ENCODE assay signal across 8 mouse cellular contexts in the genomic region with DNA sequence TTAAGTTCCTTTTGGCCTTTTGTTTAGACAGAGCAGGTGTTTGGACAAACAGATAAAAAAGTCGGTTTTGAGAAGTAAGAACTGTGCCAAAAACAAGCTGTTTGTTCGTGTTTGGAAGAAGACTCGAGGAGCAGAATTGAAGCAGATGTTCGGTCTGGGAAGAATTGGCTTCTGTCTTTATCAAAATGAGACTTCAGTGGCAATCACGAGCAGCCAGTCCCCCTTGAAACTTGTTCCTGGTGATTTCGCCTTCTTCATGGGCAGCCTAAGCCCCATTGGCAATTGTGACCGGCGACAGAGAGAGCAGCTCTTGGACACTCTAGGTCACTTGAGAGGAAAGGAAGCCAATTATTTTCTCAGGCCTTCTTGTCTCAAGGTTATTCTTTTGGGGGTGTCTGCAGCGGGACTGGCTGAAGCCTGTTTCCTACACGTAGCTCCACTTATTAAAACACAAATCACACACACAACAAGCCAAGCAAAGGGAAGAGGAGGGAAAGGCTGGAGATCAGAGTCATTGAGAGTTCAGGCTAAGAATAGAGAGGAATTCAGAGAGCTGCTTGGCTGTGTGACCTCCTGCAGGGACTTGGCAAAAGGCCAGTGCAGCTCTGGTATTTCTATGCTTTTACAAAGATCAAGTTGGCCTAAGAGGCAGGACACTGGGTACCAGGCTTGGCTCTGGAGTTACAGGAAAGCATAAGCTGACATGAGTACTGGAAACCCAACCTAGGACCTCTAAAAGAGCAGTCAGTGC. TPM values are rescaled to one million over a fixed set of nuclear protein-coding genes. Genes with fewer than 3 reads are reported as not detected.
DNase-seq lines count a peak whose midpoint lies in the region; ATAC-seq and TF ChIP-seq lines count a peak whose summit lies in the region.

No protein-coding gene starts in this region.

- H3K9me3 ChIP-seq in neural tube, embryonic 11.5 days (ENCODE audit: control insufficient read depth, low read length), result no peaks in the 10 kb centered on the region
- H3K9me3 ChIP-seq in heart, embryonic 12.5 days (replicated peaks), result no peaks in the 10 kb centered on the region
- no peaks in the 10 kb centered on the region for H3K9me3 ChIP-seq in kidney, embryonic 16.5 days (ENCODE audit: low read length)
- H3K9me3 ChIP-seq in midbrain, embryonic 13.5 days, result no peaks in the 10 kb centered on the region

- no peak for TF ChIP-seq POLR2A in thymus, adult 2 months (IDR thresholded peaks at IDR 0.05; ENCODE audit: control insufficient read depth, extremely low read depth, insufficient read depth, low read length, poor library complexity)

- 59% methylated on average over 10 of the region's 10 CpGs for WGBS in neural tube, embryonic 11.5 days
- 23% methylated on average over 10 of the region's 10 CpGs for whole genome bisulfite sequencing in heart, embryonic 12.5 days
- 49% methylated on average over 10 of the region's 10 CpGs for WGBS in kidney, embryonic 16.5 days
- 39% methylated on average over 10 of the region's 10 CpGs for WGBS in midbrain, embryonic 13.5 days
- WGBS in thymus, adult 2 months, result 73% methylated on average over 10 of the region's 10 CpGs

- no peaks in the 10 kb centered on the region for H3K4me1 ChIP-seq in neural tube, embryonic 11.5 days (ENCODE audit: control insufficient read depth, insufficient read depth, low read length)
- H3K4me1 ChIP-seq in heart, embryonic 12.5 days (replicated peaks), result peaks cover 64% of the 10 kb centered on the region
- peaks cover 20% of the 10 kb centered on the region for H3K4me1 ChIP-seq in kidney, embryonic 16.5 days (ENCODE audit: insufficient read depth, low read length)
- H3K4me1 ChIP-seq in midbrain, embryonic 13.5 days (replicated peaks), result peaks cover 12% of the 10 kb centered on the region
- peaks cover 3% of the 10 kb centered on the region; the same call in 1 of the 2 replicates for H3K4me1 ChIP-seq in thymus, adult 2 months (replicated peaks; ENCODE audit: control insufficient read depth, insufficient read depth, low read length)

- H3K27ac ChIP-seq in neural tube, embryonic 11.5 days (ENCODE audit: low read depth, low read length), result no peak overlapping the region
- H3K27ac ChIP-seq in heart, embryonic 12.5 days (ENCODE audit: poor library complexity, severe bottlenecking), result peak overlapping the region; percentile 98
- H3K27ac ChIP-seq in kidney, embryonic 16.5 days (ENCODE audit: low read length), result peak overlapping the region; percentile 84
- H3K27ac ChIP-seq in midbrain, embryonic 13.5 days, result no peak overlapping the region; the same call in 1 of the 2 replicates
- no peak overlapping the region for H3K27ac ChIP-seq in thymus, adult 2 months (ENCODE audit: control insufficient read depth, insufficient read depth, low read length)

- TF ChIP-seq CTCF in thymus, adult 2 months (IDR thresholded peaks at IDR 0.05; ENCODE audit: borderline replicate concordance, control insufficient read depth, extremely low read depth, insufficient read depth, low read length, poor library complexity), result no peak

- peak; percentile 79 for DNase-seq in neural tube, embryonic 11.5 days (ENCODE audit: low spot score)
- DNase-seq in neural tube, embryonic 10.5 days (ENCODE audit: extremely low spot score, low spot score), result no peak
- DNase-seq in embryo, embryonic 10.5 days (ENCODE audit: low spot score), result peak; percentile 51
- DNase-seq in thymus, adult 2 months, result no peak
- DNase-seq in thymus, postnatal 36 days, result no peak

- no peak overlapping the region for H3K9ac ChIP-seq in neural tube, embryonic 11.5 days (ENCODE audit: low read length)
- H3K9ac ChIP-seq in heart, embryonic 12.5 days, result no peak overlapping the region
- H3K9ac ChIP-seq in kidney, embryonic 16.5 days (replicated peaks; ENCODE audit: low read length), result no peak overlapping the region
- H3K9ac ChIP-seq in midbrain, embryonic 13.5 days (replicated peaks), result no peak overlapping the region

- no peak overlapping the region for H3K4me3 ChIP-seq in neural tube, embryonic 11.5 days (ENCODE audit: low read depth, low read length)
- no peak overlapping the region for H3K4me3 ChIP-seq in heart, embryonic 12.5 days
- H3K4me3 ChIP-seq in kidney, embryonic 16.5 days (ENCODE audit: low read length), result no peak overlapping the region
- no peak overlapping the region for H3K4me3 ChIP-seq in midbrain, embryonic 13.5 days (replicated peaks)
- H3K4me3 ChIP-seq in thymus, adult 2 months (ENCODE audit: control insufficient read depth, insufficient read depth, low read length), result no peak overlapping the region

- ATAC-seq in neural tube, embryonic 11.5 days (ENCODE audit: insufficient read depth, low FRiP score, low TSS enrichment), result peak; percentile 61
- ATAC-seq in heart, embryonic 12.5 days (ENCODE audit: insufficient number of reproducible peaks, low FRiP score), result peak; percentile 76
- peak; percentile 80 for ATAC-seq in kidney, embryonic 16.5 days (ENCODE audit: low FRiP score, low TSS enrichment)
- peak; percentile 66 for ATAC-seq in midbrain, embryonic 13.5 days

- H3K4me2 ChIP-seq in neural tube, embryonic 11.5 days (ENCODE audit: low read depth), result no peak overlapping the region
- peak overlapping the region; percentile 16 for H3K4me2 ChIP-seq in heart, embryonic 12.5 days
- H3K4me2 ChIP-seq in kidney, embryonic 16.5 days (replicated peaks; ENCODE audit: low read depth, low read length), result no peak overlapping the region
- no peak overlapping the region for H3K4me2 ChIP-seq in midbrain, embryonic 13.5 days (replicated peaks)

- no peaks in the 10 kb centered on the region for H3K27me3 ChIP-seq in neural tube, embryonic 11.5 days (ENCODE audit: control insufficient read depth, insufficient read depth, low read length)
- H3K27me3 ChIP-seq in heart, embryonic 12.5 days (replicated peaks), result no peaks in the 10 kb centered on the region
- H3K27me3 ChIP-seq in kidney, embryonic 16.5 days (ENCODE audit: insufficient read depth, low read length), result no peaks in the 10 kb centered on the region
- no peaks in the 10 kb centered on the region for H3K27me3 ChIP-seq in midbrain, embryonic 13.5 days
- H3K27me3 ChIP-seq in thymus, adult 2 months (ENCODE audit: control insufficient read depth, insufficient read depth, low read length), result no peaks in the 10 kb centered on the region

- no peaks in the 10 kb centered on the region for H3K36me3 ChIP-seq in neural tube, embryonic 11.5 days (ENCODE audit: control insufficient read depth, insufficient read depth, low read length)
- H3K36me3 ChIP-seq in heart, embryonic 12.5 days, result no peaks in the 10 kb centered on the region
- no peaks in the 10 kb centered on the region for H3K36me3 ChIP-seq in kidney, embryonic 16.5 days (ENCODE audit: insufficient read depth, low read length)
- H3K36me3 ChIP-seq in midbrain, embryonic 13.5 days, result no peaks in the 10 kb centered on the region
- no peaks in the 10 kb centered on the region for H3K36me3 ChIP-seq in thymus, adult 2 months (ENCODE audit: control insufficient read depth, insufficient read depth, low read length)

RNA-seq across cellular contexts. Expression of gene Upb1, which starts 50.3 kb away (rescaled TPM):
- not detected in 2 replicates for polyA plus RNA-seq in neural tube, embryonic 11.5 days (2014; fragmentation: Nextera tagmentation; extraction: Ambion mirVana)
- 0.15 and 0.17 TPM in 2 replicates for polyA plus RNA-seq in heart, embryonic 12.5 days (2016; fragmentation: Nextera tagmentation; extraction: Ambion mirVana)
- 3.1 and 3.3 TPM in 2 replicates for polyA plus RNA-seq in kidney, embryonic 16.5 days (2015; fragmentation: Nextera tagmentation; extraction: Ambion mirVana)
- polyA plus RNA-seq in midbrain, embryonic 13.5 days (2015; fragmentation: Nextera tagmentation; extraction: Ambion mirVana), result not detected in 2 replicates
- 0.77 and 0.97 TPM in 2 replicates for polyA plus RNA-seq in thymus, adult 2 months (2012; rRNA removed)

Comparison
In these comparisons a context has a peak if more than half of its experiments do, and no peak if none do; other contexts are left out.
1. DNase-seq: peak in neural tube, embryonic 11.5 days (single experiment) and embryo, embryonic 10.5 days (single experiment); none in neural tube, embryonic 10.5 days (single experiment), thymus, adult 2 months (single experiment) and thymus, postnatal 36 days (0 of 2).
2. H3K27ac ChIP-seq: peak in heart, embryonic 12.5 days (single experiment) and kidney, embryonic 16.5 days (single experiment); none in neural tube, embryonic 11.5 days (single experiment), midbrain, embryonic 13.5 days (single experiment) and thymus, adult 2 months (single experiment).
3. Peak in every context shown above with its lines, with median percentiles within 50 percentile points of each other: ATAC-seq.